7 mouse cellular contexts compared by ENCODE assay signal in genomic region chr12:44329316-44330215, GRCm38 (mm10). TPM values are rescaled to one million over a fixed set of nuclear protein-coding genes. Genes with fewer than 3 reads are reported as not detected.
DNase-seq lines count a peak whose midpoint lies in the region; ATAC-seq and TF ChIP-seq lines count a peak whose summit lies in the region.

No protein-coding gene starts in this region.

- H3K9ac ChIP-seq in ES-Bruce4 (ENCODE audit: low read depth, poor library complexity, severe bottlenecking), result peak overlapping the region; percentile 24
- H3K9ac ChIP-seq in hindbrain, embryonic 12.5 days, result peak overlapping the region; percentile 86
- H3K9ac ChIP-seq in midbrain, postnatal 0 days (replicated peaks; ENCODE audit: low read length, poor library complexity, severe bottlenecking), result peak overlapping the region; percentile 79

- in situ Hi-C loops in Patski (cut with MboI; ENCODE audit: low pct_unique_long_range_greater_than_20kb), result no loop called here

- peak overlapping the region; percentile 83 for H3K4me3 ChIP-seq in ES-Bruce4 (ENCODE audit: low read depth, low read length)
- H3K4me3 ChIP-seq in embryonic facial prominence, embryonic 10.5 days, result peak overlapping the region; percentile 76
- peak overlapping the region; percentile 73 for H3K4me3 ChIP-seq in hindbrain, embryonic 12.5 days
- H3K4me3 ChIP-seq in limb, embryonic 10.5 days, result peak overlapping the region; percentile 70
- H3K4me3 ChIP-seq in midbrain, postnatal 0 days (ENCODE audit: low read depth, low read length), result peak overlapping the region; percentile 84

- H3K9me3 ChIP-seq in ES-Bruce4 (replicated peaks; ENCODE audit: control insufficient read depth, insufficient read depth, low read length, poor library complexity, severe bottlenecking), result no peaks in the 10 kb centered on the region
- H3K9me3 ChIP-seq in embryonic facial prominence, embryonic 10.5 days, result no peaks in the 10 kb centered on the region
- H3K9me3 ChIP-seq in hindbrain, embryonic 12.5 days (replicated peaks), result no peaks in the 10 kb centered on the region
- no peaks in the 10 kb centered on the region for H3K9me3 ChIP-seq in limb, embryonic 10.5 days (replicated peaks)
- H3K9me3 ChIP-seq in midbrain, postnatal 0 days (ENCODE audit: low read length), result no peaks in the 10 kb centered on the region

- no peak overlapping the region for H3K27ac ChIP-seq in ES-Bruce4 (ENCODE audit: insufficient read depth, low read length)
- peak overlapping the region; percentile 81 for H3K27ac ChIP-seq in embryonic facial prominence, embryonic 10.5 days (replicated peaks)
- H3K27ac ChIP-seq in hindbrain, embryonic 12.5 days, result peak overlapping the region; percentile 95
- peak overlapping the region; percentile 50; the same call in 1 of the 2 replicates for H3K27ac ChIP-seq in limb, embryonic 10.5 days
- peak overlapping the region; percentile 85 for H3K27ac ChIP-seq in midbrain, postnatal 0 days (ENCODE audit: low read depth, low read length)

- DNase-seq in Patski (ENCODE audit: low read depth, low spot score), result no peak
- peak; percentile 62 for DNase-seq in embryonic facial prominence, embryonic 10.5 days (ENCODE audit: low spot score)
- peak; percentile 62 for DNase-seq in limb, embryonic 10.5 days (ENCODE audit: low spot score)
- peak; percentile 75 for DNase-seq in midbrain, postnatal 0 days (ENCODE audit: low spot score)
- no peak for DNase-seq in urinary bladder, adult 2 months (ENCODE audit: low spot score)

- CTCF ChIA-PET in Patski (lab: Charles Lee), result no interaction called here

- TF ChIP-seq CTCF in ES-Bruce4 (IDR thresholded peaks at IDR 0.05; ENCODE audit: low read depth, low read length) (no peak), Patski (IDR thresholded peaks at IDR 0.05) (no peak)
- TF ChIP-seq CTCF in midbrain, postnatal 0 days (IDR thresholded peaks at IDR 0.05), result no peak

- peak; percentile 31 for ATAC-seq in Patski
- ATAC-seq in hindbrain, embryonic 12.5 days (ENCODE audit: low FRiP score), result peak; percentile 80
- peak; percentile 80 for ATAC-seq in midbrain, postnatal 0 days (ENCODE audit: low FRiP score)

- peak overlapping the region; percentile 80 for H3K4me2 ChIP-seq in hindbrain, embryonic 12.5 days (replicated peaks)
- peak overlapping the region; percentile 75 for H3K4me2 ChIP-seq in midbrain, postnatal 0 days (ENCODE audit: low read depth, low read length, poor library complexity, severe bottlenecking)

- TF ChIP-seq POLR2A in ES-Bruce4 (IDR thresholded peaks at IDR 0.05; ENCODE audit: insufficient read depth, low read length), result no peak

- WGBS in embryonic facial prominence, embryonic 10.5 days, result under 1% methylated on average over 61 of the region's 61 CpGs
- WGBS in hindbrain, embryonic 12.5 days, result under 1% methylated on average over 61 of the region's 61 CpGs
- WGBS in limb, embryonic 10.5 days, result under 1% methylated on average over 61 of the region's 61 CpGs
- under 1% methylated on average over 58 of the region's 61 CpGs for whole genome bisulfite sequencing in midbrain, postnatal 0 days

- POLR2A ChIA-PET in Patski (lab: Charles Lee), result no interaction called here

- H3K27me3 ChIP-seq in ES-Bruce4 (ENCODE audit: control insufficient read depth, insufficient read depth, low read length, poor library complexity, severe bottlenecking), result no peaks in the 10 kb centered on the region
- H3K27me3 ChIP-seq in Patski, result peaks cover 19% of the 10 kb centered on the region
- peaks cover 54% of the 10 kb centered on the region for H3K27me3 ChIP-seq in embryonic facial prominence, embryonic 10.5 days (replicated peaks; ENCODE audit: low read depth, poor library complexity, severe bottlenecking)
- H3K27me3 ChIP-seq in hindbrain, embryonic 12.5 days, result no peaks in the 10 kb centered on the region
- H3K27me3 ChIP-seq in limb, embryonic 10.5 days (ENCODE audit: low read depth, poor library complexity, severe bottlenecking), result peaks cover 52% of the 10 kb centered on the region
- H3K27me3 ChIP-seq in midbrain, postnatal 0 days (ENCODE audit: insufficient read depth, low read length), result no peaks in the 10 kb centered on the region

- no peaks in the 10 kb centered on the region for H3K36me3 ChIP-seq in ES-Bruce4 (ENCODE audit: control insufficient read depth, insufficient read depth, low read length, poor library complexity, severe bottlenecking)
- no peaks in the 10 kb centered on the region for H3K36me3 ChIP-seq in embryonic facial prominence, embryonic 10.5 days (replicated peaks)
- H3K36me3 ChIP-seq in hindbrain, embryonic 12.5 days, result no peaks in the 10 kb centered on the region
- H3K36me3 ChIP-seq in limb, embryonic 10.5 days, result no peaks in the 10 kb centered on the region
- no peaks in the 10 kb centered on the region for H3K36me3 ChIP-seq in midbrain, postnatal 0 days (ENCODE audit: insufficient read depth, low read length)

- TF ChIP-seq EP300 in ES-Bruce4 (IDR thresholded peaks at IDR 0.05; ENCODE audit: insufficient read depth, low read depth, low read length), result 0 out of 2 replicates have a peak, but pooled peaks have one; percentile 10

- no peaks in the 10 kb centered on the region for H3K4me1 ChIP-seq in ES-Bruce4 (ENCODE audit: control insufficient read depth, insufficient read depth, low read length)
- peaks cover 20% of the 10 kb centered on the region for H3K4me1 ChIP-seq in embryonic facial prominence, embryonic 10.5 days
- peaks cover 25% of the 10 kb centered on the region for H3K4me1 ChIP-seq in hindbrain, embryonic 12.5 days
- H3K4me1 ChIP-seq in limb, embryonic 10.5 days, result peaks cover 19% of the 10 kb centered on the region
- peaks cover 10% of the 10 kb centered on the region; the same call in 1 of the 2 replicates for H3K4me1 ChIP-seq in midbrain, postnatal 0 days (ENCODE audit: insufficient read depth, low read length)

RNA-seq across cellular contexts. Expression of gene Nrcam, which starts 0.9 kb away (rescaled TPM):
- polyA plus RNA-seq in ES-Bruce4 (2011; ENCODE audit: insufficient read depth, insufficient read length, low read depth, missing spikeins), result 2.3 and 2.7 TPM in 2 replicates
- 0.03 TPM for polyA plus RNA-seq in Patski (2021)
- polyA plus RNA-seq in embryonic facial prominence, embryonic 10.5 days (2016; fragmentation: Nextera tagmentation; extraction: Ambion mirVana), result 14.5 and 15.2 TPM in 2 replicates
- polyA plus RNA-seq in hindbrain, embryonic 12.5 days (2016; fragmentation: Nextera tagmentation; extraction: Ambion mirVana), result 97.0 and 110 TPM in 2 replicates
- 0.82 and 0.91 TPM in 2 replicates for polyA plus RNA-seq in limb, embryonic 10.5 days (2016; fragmentation: Nextera tagmentation; extraction: Ambion mirVana)
- total RNA-seq in midbrain, postnatal 0 days (2014; rRNA removed), result 173 and 193 TPM in 2 replicates
- 95.3 and 109 TPM in 2 replicates for polyA plus RNA-seq in midbrain, postnatal 0 days (2015; fragmentation: Nextera tagmentation; extraction: Ambion mirVana)
- 0.29 and 0.35 TPM in 2 replicates for polyA plus RNA-seq in urinary bladder, adult 2 months (2012; rRNA removed)

Comparison
In these comparisons a context has a peak if more than half of its experiments do, and no peak if none do; other contexts are left out.
1. H3K9ac ChIP-seq: peak in every context shown above with its lines; median percentile 86 in hindbrain, embryonic 12.5 days; 79 in midbrain, postnatal 0 days; 24 in ES-Bruce4.
2. DNase-seq: peak in embryonic facial prominence, embryonic 10.5 days (single experiment), limb, embryonic 10.5 days (single experiment) and midbrain, postnatal 0 days (single experiment); none in Patski (single experiment) and urinary bladder, adult 2 months (single experiment).
3. Peak in every context shown above with its lines, with median percentiles within 50 percentile points of each other: H3K4me3 ChIP-seq and ATAC-seq.